Mouse (Mus musculus): ENCODE measurements around the gene Dctn1.
A peak's percentile ranks its signal among the peaks of the same experiment; 100 is the strongest.
"Not testable (repeated sequence)": the region's sequence is repeated elsewhere in the genome, so short reads cannot be mapped to it uniquely, and the experiment has no call there.

Dctn1 gene

GRCm38 (mm10) chr6:83136881-83137575 is 28.7 kb upstream of the Dctn1 start:
- no peak for DNase-seq

GRCm38 (mm10) chr6:83137576-83137950 is 28.2 kb upstream of the Dctn1 start:
- no peak for DNase-seq

- no peak for DNase-seq
Observed at GRCm38 (mm10) chr6:83138056-83138455, 27.7 kb upstream of the Dctn1 start.

- DNase-seq, result no peak
Observed at GRCm38 (mm10) chr6:83140044-83140443, 25.7 kb upstream of the Dctn1 start.

- DNase-seq, result no peak
Observed at GRCm38 (mm10) chr6:83141636-83142035, 24.1 kb upstream of the Dctn1 start.

GRCm38 (mm10) chr6:83142211-83142731 is 23.4 kb upstream of the Dctn1 start:
- DNase-seq, result no peak

GRCm38 (mm10) chr6:83142886-83143285 is 22.8 kb upstream of the Dctn1 start:
- DNase-seq, result no peak

- no peak for DNase-seq
Observed at GRCm38 (mm10) chr6:83145209-83145608, 20.5 kb upstream of the Dctn1 start.

GRCm38 (mm10) chr6:83145805-83146204 is 19.9 kb upstream of the Dctn1 start:
- DNase-seq, result no peak

- DNase-seq, result no peak
Observed at GRCm38 (mm10) chr6:83147280-83147679, 18.4 kb upstream of the Dctn1 start.

- no peak for DNase-seq
Observed at GRCm38 (mm10) chr6:83151721-83152120, 14.0 kb upstream of the Dctn1 start.

GRCm38 (mm10) chr6:83153038-83153437 is 12.7 kb upstream of the Dctn1 start:
- DNase-seq, result no peak

GRCm38 (mm10) chr6:83153485-83153884 is 12.2 kb upstream of the Dctn1 start:
- no peak for DNase-seq

GRCm38 (mm10) chr6:83155552-83156238 is 10.0 kb upstream of the Dctn1 start:
- peak; percentile 47 for DNase-seq

- DNase-seq, result peak; percentile 76
Observed at GRCm38 (mm10) chr6:83156259-83156684, 9.4 kb upstream of the Dctn1 start, which contains the start of the genes Wdr54 and 1700003E16Rik. Gene Wdr54, minus strand, starts transcription at chr6:83156397. Gene 1700003E16Rik, plus strand, starts transcription at chr6:83156404.

- DNase-seq, result not testable (repeated sequence)
Observed at GRCm38 (mm10) chr6:83159456-83159855, 6.3 kb upstream of the Dctn1 start.

- no peak for DNase-seq
Observed at GRCm38 (mm10) chr6:83161442-83161841, 4.3 kb upstream of the Dctn1 start.

GRCm38 (mm10) chr6:83161921-83162641 is 3.6 kb upstream of the Dctn1 start:
- DNase-seq, result peak; percentile 73

- peak; percentile 80 for DNase-seq
Observed at GRCm38 (mm10) chr6:83162701-83163100, 3.0 kb upstream of the Dctn1 start.

- DNase-seq, result no peak
Observed at GRCm38 (mm10) chr6:83165026-83165606, 604 bp upstream of the Dctn1 start.

GRCm38 (mm10) chr6:83166243-83166630 is 517 bp downstream of the Dctn1 start:
- DNase-seq, result no peak

GRCm38 (mm10) chr6:83169872-83170271 is 4.2 kb downstream of the Dctn1 start:
- no peak for DNase-seq

GRCm38 (mm10) chr6:83171063-83171462 is 5.3 kb downstream of the Dctn1 start:
- no peak for DNase-seq

Data from cerebellum, adult 11-12 months (tissue).